10 mouse cellular contexts compared by ENCODE assay signal in genomic region chr17:26600913-26601447, GRCm38 (mm10). TPM values are rescaled to one million over a fixed set of nuclear protein-coding genes. Genes with fewer than 3 reads are reported as not detected.
DNase-seq lines count a peak whose midpoint lies in the region; ATAC-seq and TF ChIP-seq lines count a peak whose summit lies in the region.
"Had no signal": no experiment of that assay in that cellular context is flagged by ENCODE, and none has a peak within 500 bp of the region (broad histone marks: within the 10 kb centered on the region; RNA-seq: fewer than 3 reads in every experiment).

No protein-coding gene starts in this region.

- H3K27ac ChIP-seq in intestine, embryonic 15.5 days, result no peak overlapping the region
- no peak overlapping the region for H3K27ac ChIP-seq in intestine, embryonic 16.5 days (ENCODE audit: low read length)
- peak overlapping the region; percentile 61; the same call in 1 of the 2 replicates for H3K27ac ChIP-seq in embryonic facial prominence, embryonic 10.5 days (replicated peaks)
- peak overlapping the region; percentile 86 for H3K27ac ChIP-seq in liver, postnatal 0 days (ENCODE audit: low read depth)

- no peaks in the 10 kb centered on the region for H3K27me3 ChIP-seq in intestine, embryonic 15.5 days (replicated peaks)
- no peaks in the 10 kb centered on the region for H3K27me3 ChIP-seq in intestine, embryonic 16.5 days (replicated peaks; ENCODE audit: control insufficient read depth, insufficient read depth, low read length)
- no peaks in the 10 kb centered on the region for H3K27me3 ChIP-seq in embryonic facial prominence, embryonic 10.5 days (replicated peaks; ENCODE audit: low read depth, poor library complexity, severe bottlenecking)
- no peaks in the 10 kb centered on the region for H3K27me3 ChIP-seq in liver, postnatal 0 days (ENCODE audit: insufficient read depth, low read length)

- no peak for TF ChIP-seq EP300 in liver, postnatal 0 days (IDR thresholded peaks at IDR 0.05; ENCODE audit: low read depth)

- no peak for TF ChIP-seq CTCF in liver, postnatal 0 days (IDR thresholded peaks at IDR 0.05; ENCODE audit: low read depth)

- intact Hi-C loops in gastrocnemius, postnatal 14 days (cut with DNase I; ENCODE audit: low total_unique reads), result no loop called here

- peaks cover 4% of the 10 kb centered on the region; the same call in 1 of the 2 replicates for H3K36me3 ChIP-seq in intestine, embryonic 15.5 days
- no peaks in the 10 kb centered on the region for H3K36me3 ChIP-seq in intestine, embryonic 16.5 days (ENCODE audit: control insufficient read depth, insufficient read depth, low read length)
- H3K36me3 ChIP-seq in embryonic facial prominence, embryonic 10.5 days (replicated peaks), result peaks cover 35% of the 10 kb centered on the region
- no peaks in the 10 kb centered on the region for H3K36me3 ChIP-seq in liver, postnatal 0 days (replicated peaks; ENCODE audit: insufficient read depth, low read length)

- peak; percentile 88 for DNase-seq in ES-CJ7 (ENCODE audit: low read depth, low spot score)
- DNase-seq in embryonic facial prominence, embryonic 10.5 days (ENCODE audit: low spot score), result no peak
- DNase-seq in liver, postnatal 0 days, result peak; percentile 79
- no peak for DNase-seq in gastrocnemius, postnatal 14 days
- no peak for DNase-seq in left cerebral cortex, adult 18-20 months (ENCODE audit: low spot score in 2 of 2)
- DNase-seq in thymus, adult 18-20 months, result no peak
- DNase-seq: adrenal gland, adult 2 months had no signal

- no peak overlapping the region for H3K4me3 ChIP-seq in intestine, embryonic 15.5 days (replicated peaks)
- no peak overlapping the region for H3K4me3 ChIP-seq in intestine, embryonic 16.5 days (ENCODE audit: low read length)
- H3K4me3 ChIP-seq in embryonic facial prominence, embryonic 10.5 days, result no peak overlapping the region
- H3K4me3 ChIP-seq in liver, postnatal 0 days (ENCODE audit: low read depth, low read length), result no peak overlapping the region

- H3K4me2 ChIP-seq in intestine, embryonic 15.5 days (replicated peaks), result no peak overlapping the region
- no peak overlapping the region for H3K4me2 ChIP-seq in intestine, embryonic 16.5 days (ENCODE audit: low read depth, low read length)
- 0 out of 2 replicates have a peak overlapping the region, but pooled peaks have one; percentile 9 for H3K4me2 ChIP-seq in liver, postnatal 0 days (ENCODE audit: low read depth, low read length)

- no peak overlapping the region for H3K9ac ChIP-seq in intestine, embryonic 15.5 days
- no peak overlapping the region for H3K9ac ChIP-seq in intestine, embryonic 16.5 days (ENCODE audit: low read depth, low read length)
- peak overlapping the region; percentile 46; the same call in 1 of the 2 replicates for H3K9ac ChIP-seq in liver, postnatal 0 days (replicated peaks)

- WGBS in intestine, embryonic 15.5 days, result 57% methylated on average over 17 of the region's 17 CpGs
- WGBS in intestine, embryonic 16.5 days, result 60% methylated on average over 17 of the region's 17 CpGs
- WGBS in embryonic facial prominence, embryonic 10.5 days, result 69% methylated on average over 17 of the region's 17 CpGs
- WGBS in liver, postnatal 0 days (ENCODE audit: insufficient replicate concordance), result 55% methylated on average over 17 of the region's 17 CpGs

- H3K4me1 ChIP-seq in intestine, embryonic 15.5 days (replicated peaks), result peaks cover 30% of the 10 kb centered on the region
- H3K4me1 ChIP-seq in intestine, embryonic 16.5 days (ENCODE audit: control insufficient read depth, insufficient read depth, low read length), result peaks cover 28% of the 10 kb centered on the region
- H3K4me1 ChIP-seq in embryonic facial prominence, embryonic 10.5 days, result peaks cover 36% of the 10 kb centered on the region
- peaks cover 38% of the 10 kb centered on the region for H3K4me1 ChIP-seq in liver, postnatal 0 days (ENCODE audit: insufficient read depth)

- H3K9me3 ChIP-seq in intestine, embryonic 15.5 days, result no peaks in the 10 kb centered on the region
- H3K9me3 ChIP-seq in intestine, embryonic 16.5 days (ENCODE audit: control insufficient read depth, low read length), result no peaks in the 10 kb centered on the region
- H3K9me3 ChIP-seq in embryonic facial prominence, embryonic 10.5 days, result no peaks in the 10 kb centered on the region
- H3K9me3 ChIP-seq in liver, postnatal 0 days (ENCODE audit: low read length), result no peaks in the 10 kb centered on the region

- ATAC-seq in intestine, embryonic 15.5 days, result peak; percentile 30; the same call in 1 of the 2 replicates
- ATAC-seq in intestine, embryonic 16.5 days, result no peak
- ATAC-seq in liver, postnatal 0 days, result 0 out of 2 replicates have a peak, but pooled peaks have one; percentile 5
- ATAC-seq: forebrain, embryonic 16.5 days had no signal

RNA-seq across cellular contexts. Expression of gene Dusp1, which starts 39.1 kb away (rescaled TPM):
- 14.3 and 15.1 TPM in 2 replicates for polyA plus RNA-seq in intestine, embryonic 15.5 days (2015; fragmentation: Nextera tagmentation; extraction: Ambion mirVana)
- 12.2 and 14.4 TPM in 2 replicates for polyA plus RNA-seq in intestine, embryonic 16.5 days (2015; fragmentation: Nextera tagmentation; extraction: Ambion mirVana)
- polyA plus RNA-seq in embryonic facial prominence, embryonic 10.5 days (2016; fragmentation: Nextera tagmentation; extraction: Ambion mirVana), result 22.5 and 23.3 TPM in 2 replicates
- polyA plus RNA-seq in liver, postnatal 0 days (2015; fragmentation: Nextera tagmentation; extraction: Ambion mirVana), result 13.4 and 14.2 TPM in 2 replicates
- total RNA-seq in gastrocnemius, postnatal 14 days (2021), result 10 to 100 TPM; 30.8 to 77.9 TPM
- total RNA-seq in left cerebral cortex, adult 18-20 months (2021), result 10 to 100 TPM; 60.7 to 61.5 TPM

RNA-seq across cellular contexts. Expression of gene Ergic1, which starts 39.7 kb away (rescaled TPM):
- 97.0 and 100 TPM in 2 replicates for polyA plus RNA-seq in intestine, embryonic 15.5 days (2015; fragmentation: Nextera tagmentation; extraction: Ambion mirVana)
- polyA plus RNA-seq in intestine, embryonic 16.5 days (2015; fragmentation: Nextera tagmentation; extraction: Ambion mirVana), result 88.6 and 91.2 TPM in 2 replicates
- polyA plus RNA-seq in embryonic facial prominence, embryonic 10.5 days (2016; fragmentation: Nextera tagmentation; extraction: Ambion mirVana), result 107 and 109 TPM in 2 replicates
- 34.4 and 35.0 TPM in 2 replicates for polyA plus RNA-seq in liver, postnatal 0 days (2015; fragmentation: Nextera tagmentation; extraction: Ambion mirVana)
- 10 to 100 TPM; 71.4 to 87.7 TPM for total RNA-seq in gastrocnemius, postnatal 14 days (2021)
- 100 to 1,000 TPM; 150 to 155 TPM for total RNA-seq in left cerebral cortex, adult 18-20 months (2021)

Comparison
In these comparisons a context has a peak if more than half of its experiments do, and no peak if none do; other contexts are left out.
1. H3K27ac ChIP-seq: peak in embryonic facial prominence, embryonic 10.5 days (single experiment) and liver, postnatal 0 days (single experiment); none in intestine, embryonic 15.5 days (single experiment) and intestine, embryonic 16.5 days (single experiment).
2. DNase-seq: peak in ES-CJ7 (single experiment) and liver, postnatal 0 days (single experiment); none in embryonic facial prominence, embryonic 10.5 days (single experiment), gastrocnemius, postnatal 14 days (single experiment), left cerebral cortex, adult 18-20 months (0 of 2) and thymus, adult 18-20 months (0 of 2).